ENCODE assay signal across 8 mouse cellular contexts in the genomic region with DNA sequence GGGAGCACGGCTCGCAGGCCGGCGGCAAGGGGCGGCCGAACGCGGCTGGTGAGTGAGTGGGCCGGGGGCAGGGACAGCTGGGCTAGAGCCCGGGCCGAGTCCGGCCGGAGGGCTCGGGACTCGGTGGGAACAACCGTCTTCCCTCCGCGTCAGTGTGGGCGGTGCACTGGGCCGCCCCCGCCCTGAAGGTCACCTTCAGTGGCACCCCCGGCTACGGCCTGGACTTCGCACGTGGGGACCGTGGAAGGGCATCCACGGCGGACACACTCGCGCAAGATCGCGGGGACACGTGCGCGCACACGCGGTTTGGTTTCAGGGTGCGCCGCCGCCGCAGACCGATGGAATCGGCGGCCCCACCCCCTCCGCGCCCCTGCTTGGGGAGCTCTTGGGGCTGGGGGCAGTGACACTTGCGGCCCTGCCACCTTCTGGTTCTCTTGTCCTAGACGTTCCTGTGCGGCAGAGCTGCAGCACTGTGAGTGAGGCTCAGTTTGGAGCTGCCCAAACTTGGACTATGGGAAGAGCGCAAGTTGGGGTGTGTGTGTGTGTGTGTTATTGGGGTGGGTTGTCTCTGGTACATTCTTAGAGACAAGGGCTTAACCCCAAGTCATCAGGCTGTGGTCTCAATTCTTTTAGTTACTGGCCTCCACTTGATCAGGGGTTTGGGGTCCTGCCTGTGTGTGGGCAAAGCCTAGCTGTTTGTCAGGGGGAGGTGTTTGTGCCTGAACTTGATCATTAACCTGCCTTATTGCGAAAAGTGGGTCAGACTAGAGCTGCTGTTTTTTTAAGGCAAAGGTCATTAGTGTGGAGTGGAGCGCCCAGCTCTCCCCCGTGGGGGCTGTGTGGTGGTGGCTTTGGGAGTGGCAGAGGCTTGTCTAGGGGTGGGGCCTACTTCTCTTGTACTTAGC. TPM values are rescaled to one million over a fixed set of nuclear protein-coding genes. Genes with fewer than 3 reads are reported as not detected.
DNase-seq lines count a peak whose midpoint lies in the region; ATAC-seq and TF ChIP-seq lines count a peak whose summit lies in the region.

No protein-coding gene starts in this region.

- H3K4me1 ChIP-seq in embryonic facial prominence, embryonic 13.5 days, result peaks cover 41% of the 10 kb centered on the region
- peaks cover 37% of the 10 kb centered on the region for H3K4me1 ChIP-seq in hindbrain, embryonic 16.5 days (ENCODE audit: control insufficient read depth, insufficient read depth, low read depth, low read length)
- H3K4me1 ChIP-seq in liver, adult 2 months (ENCODE audit: control insufficient read depth, insufficient read depth, low read length), result peaks cover 41% of the 10 kb centered on the region

- TF ChIP-seq POLR2A in liver, adult 2 months (IDR thresholded peaks at IDR 0.05; ENCODE audit: extremely low read depth, insufficient read depth, low read length), result no peak

- H3K4me3 ChIP-seq in embryonic facial prominence, embryonic 13.5 days, result peak overlapping the region; percentile 98
- H3K4me3 ChIP-seq in hindbrain, embryonic 16.5 days (ENCODE audit: low read length), result peak overlapping the region; percentile 75
- peak overlapping the region; percentile 98 for H3K4me3 ChIP-seq in liver, adult 2 months (ENCODE audit: insufficient read depth, low read depth, low read length)

- under 1% methylated on average over 46 of the region's 53 CpGs for WGBS in embryonic facial prominence, embryonic 13.5 days
- WGBS in hindbrain, embryonic 16.5 days, result 2% methylated on average over 53 of the region's 53 CpGs
- under 1% methylated on average over 53 of the region's 53 CpGs for whole genome bisulfite sequencing in liver, adult 2 months

- ATAC-seq in activated CD4-positive, CD25-positive, alpha-beta regulatory T cell, adult 4 months, result peak; percentile 3
- 0 out of 2 replicates have a peak, but pooled peaks have one; percentile 29 for ATAC-seq in embryonic facial prominence, embryonic 13.5 days (ENCODE audit: insufficient number of reproducible peaks, insufficient read depth, low FRiP score, low TSS enrichment, low read depth)
- peak; percentile 53 for ATAC-seq in hindbrain, embryonic 16.5 days
- ATAC-seq in monocyte, adult 5-6 weeks (replicated peaks; ENCODE audit: insufficient number of reproducible peaks, low FRiP score, low TSS enrichment, poor library complexity, severe bottlenecking), result 0 out of 2 replicates have a peak, but pooled peaks have one; percentile 14

- no peaks in the 10 kb centered on the region for H3K9me3 ChIP-seq in embryonic facial prominence, embryonic 13.5 days
- H3K9me3 ChIP-seq in hindbrain, embryonic 16.5 days (ENCODE audit: control insufficient read depth, low read length), result no peaks in the 10 kb centered on the region

- H3K27ac ChIP-seq in embryonic facial prominence, embryonic 13.5 days, result peak overlapping the region; percentile 57
- H3K27ac ChIP-seq in hindbrain, embryonic 16.5 days (ENCODE audit: low read depth, low read length), result peak overlapping the region; percentile 66
- peak overlapping the region; percentile 98 for H3K27ac ChIP-seq in liver, adult 2 months (replicated peaks; ENCODE audit: insufficient read depth, low read depth, low read length)

- H3K9ac ChIP-seq in embryonic facial prominence, embryonic 13.5 days, result peak overlapping the region; percentile 89
- peak overlapping the region; percentile 84 for H3K9ac ChIP-seq in hindbrain, embryonic 16.5 days (ENCODE audit: low read depth, low read length)
- peak overlapping the region; percentile 99 for H3K9ac ChIP-seq in liver, adult 2 months (ENCODE audit: low read depth, low read length)

- H3K27me3 ChIP-seq in embryonic facial prominence, embryonic 13.5 days, result no peaks in the 10 kb centered on the region
- H3K27me3 ChIP-seq in hindbrain, embryonic 16.5 days (replicated peaks; ENCODE audit: control insufficient read depth, insufficient read depth, low read length), result no peaks in the 10 kb centered on the region
- no peaks in the 10 kb centered on the region for H3K27me3 ChIP-seq in liver, adult 2 months (ENCODE audit: control insufficient read depth, insufficient read depth, low read length)

- peak overlapping the region; percentile 89 for H3K4me2 ChIP-seq in embryonic facial prominence, embryonic 13.5 days
- peak overlapping the region; percentile 91 for H3K4me2 ChIP-seq in hindbrain, embryonic 16.5 days (ENCODE audit: low read length)

- peak; percentile 47 for DNase-seq in right cerebral cortex, postnatal 4 days
- DNase-seq in right cerebral cortex, postnatal 25 days, result no peak
- peak; percentile 98 for DNase-seq in liver, adult 2 months (ENCODE audit: extremely low read depth, low read depth, low spot score)
- no peak for DNase-seq in Muller cell, postnatal 12 days (ENCODE audit: inconsistent ontology term)

- H3K79me2 ChIP-seq in liver, adult 2 months (ENCODE audit: control insufficient read depth, insufficient read depth, low read length), result peaks cover 48% of the 10 kb centered on the region

- no peak for TF ChIP-seq CTCF in liver, adult 2 months (IDR thresholded peaks at IDR 0.05; ENCODE audit: low read depth, low read length)

- peaks cover 6% of the 10 kb centered on the region for H3K36me3 ChIP-seq in embryonic facial prominence, embryonic 13.5 days
- H3K36me3 ChIP-seq in hindbrain, embryonic 16.5 days (ENCODE audit: control insufficient read depth, insufficient read depth, low read length), result no peaks in the 10 kb centered on the region
- H3K36me3 ChIP-seq in liver, adult 2 months (ENCODE audit: control insufficient read depth, insufficient read depth, low read length), result peaks cover 5% of the 10 kb centered on the region

RNA-seq across cellular contexts. Expression of a gene that starts 0.6 kb away (rescaled TPM):
- 1 to 10 TPM; 6.8 to 8.1 TPM for polyA plus RNA-seq in activated CD4-positive, CD25-positive, alpha-beta regulatory T cell, adult 4 months (2017; shearing (Covaris generic))
- polyA plus RNA-seq in embryonic facial prominence, embryonic 13.5 days (2015; fragmentation: Nextera tagmentation; extraction: Ambion mirVana), result 22.5 and 22.7 TPM in 2 replicates
- polyA plus RNA-seq in hindbrain, embryonic 16.5 days (2015; fragmentation: Nextera tagmentation; extraction: Ambion mirVana), result 18.7 and 22.7 TPM in 2 replicates
- total RNA-seq in liver, adult 2 months (2014; rRNA removed), result 74.3 and 124 TPM in 2 replicates
- polyA plus RNA-seq in liver, adult 2 months (2012; rRNA removed), result 128 and 139 TPM in 2 replicates
- total RNA-seq in monocyte, adult 5-6 weeks (2017), result 13.9 to 24.2 TPM (median 16.7 TPM) in 3 replicates

RNA-seq across cellular contexts. Expression of a gene that starts 30.5 kb away (rescaled TPM):
- polyA plus RNA-seq in activated CD4-positive, CD25-positive, alpha-beta regulatory T cell, adult 4 months (2017; shearing (Covaris generic)), result not detected
- 0.48 and 0.50 TPM in 2 replicates for polyA plus RNA-seq in embryonic facial prominence, embryonic 13.5 days (2015; fragmentation: Nextera tagmentation; extraction: Ambion mirVana)
- polyA plus RNA-seq in hindbrain, embryonic 16.5 days (2015; fragmentation: Nextera tagmentation; extraction: Ambion mirVana), result 2.5 and 2.9 TPM in 2 replicates
- total RNA-seq in liver, adult 2 months (2014; rRNA removed), result 0.09 TPM in 1 of 2 replicates, not detected in the other
- polyA plus RNA-seq in liver, adult 2 months (2012; rRNA removed), result 0.02 and 0.06 TPM in 2 replicates
- total RNA-seq in monocyte, adult 5-6 weeks (2017), result not detected in 3 replicates

RNA-seq across cellular contexts. Expression of a gene that starts 39.2 kb away (rescaled TPM):
- 1 to 10 TPM; 3.3 to 4.1 TPM for polyA plus RNA-seq in activated CD4-positive, CD25-positive, alpha-beta regulatory T cell, adult 4 months (2017; shearing (Covaris generic))
- polyA plus RNA-seq in embryonic facial prominence, embryonic 13.5 days (2015; fragmentation: Nextera tagmentation; extraction: Ambion mirVana), result 1.1 and 1.9 TPM in 2 replicates
- polyA plus RNA-seq in hindbrain, embryonic 16.5 days (2015; fragmentation: Nextera tagmentation; extraction: Ambion mirVana), result 13.7 and 15.0 TPM in 2 replicates
- 0.46 and 0.67 TPM in 2 replicates for total RNA-seq in liver, adult 2 months (2014; rRNA removed)
- 0.37 and 0.48 TPM in 2 replicates for polyA plus RNA-seq in liver, adult 2 months (2012; rRNA removed)
- 186 to 201 TPM (median 194 TPM) in 3 replicates for total RNA-seq in monocyte, adult 5-6 weeks (2017)

Comparison
In these comparisons a context has a peak if more than half of its experiments do, and no peak if none do; other contexts are left out.
1. DNase-seq: peak in right cerebral cortex, postnatal 4 days (single experiment) and liver, adult 2 months (single experiment); none in right cerebral cortex, postnatal 25 days (single experiment) and Muller cell, postnatal 12 days (single experiment).
2. ATAC-seq: peak in every context shown above with its lines; median percentile 53 in hindbrain, embryonic 16.5 days; 29 in embryonic facial prominence, embryonic 13.5 days; 14 in monocyte, adult 5-6 weeks; 3 in activated CD4-positive, CD25-positive, alpha-beta regulatory T cell, adult 4 months.
3. Peak in every context shown above with its lines, with median percentiles within 50 percentile points of each other: H3K27ac ChIP-seq, H3K4me3 ChIP-seq and H3K9ac ChIP-seq.